Mouse (Mus musculus): ENCODE results near the gene Selenon.

Selenon gene

DNA sequence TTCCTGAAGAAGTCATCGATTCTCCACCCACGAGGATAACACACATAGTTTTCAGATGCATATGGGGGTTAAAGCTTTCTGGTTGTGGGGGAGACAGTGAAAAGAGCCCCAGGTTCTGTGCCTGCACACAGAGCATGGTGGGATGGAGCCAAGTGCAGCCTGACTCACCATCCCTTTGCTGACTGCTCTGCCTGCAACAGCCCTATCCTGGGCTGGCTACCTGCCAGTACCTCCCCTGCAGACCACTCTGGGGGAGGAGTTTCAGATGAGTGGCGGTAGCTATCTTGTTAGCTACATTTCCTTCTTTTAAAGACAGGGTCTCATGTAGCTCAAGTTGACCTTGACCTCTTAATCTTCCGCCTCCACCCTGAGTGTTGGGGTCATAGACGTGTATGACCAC is 26.4 kb upstream of the Selenon start:
- DNase-seq (ENCODE audit: low read depth, low spot score): no peak

DNA sequence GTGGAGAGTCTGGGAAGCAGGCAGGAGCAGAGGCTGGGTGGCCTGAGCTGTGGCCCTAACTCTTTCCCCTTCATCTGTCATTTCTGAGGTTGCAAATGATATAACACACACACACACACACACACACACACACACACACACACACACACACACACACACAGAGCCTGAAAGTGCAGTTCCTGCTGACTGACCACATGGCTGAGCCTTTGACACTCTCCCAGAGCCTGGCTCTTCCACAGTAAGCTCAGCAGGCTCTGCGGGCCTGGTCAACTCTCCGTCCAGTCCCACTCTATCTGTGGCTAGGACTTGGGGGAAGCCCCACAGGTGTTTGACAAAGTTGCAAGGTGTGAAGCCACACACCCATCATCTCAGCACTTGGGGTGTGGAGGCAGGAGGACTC is 25.3 kb upstream of the Selenon start:
- no peak for DNase-seq (ENCODE audit: low read depth, low spot score)

- no peak for DNase-seq (ENCODE audit: low read depth, low spot score)
These were observed 23.5 kb upstream of the Selenon start for GRCm38 (mm10) chr4:134575486-134575885.

DNA sequence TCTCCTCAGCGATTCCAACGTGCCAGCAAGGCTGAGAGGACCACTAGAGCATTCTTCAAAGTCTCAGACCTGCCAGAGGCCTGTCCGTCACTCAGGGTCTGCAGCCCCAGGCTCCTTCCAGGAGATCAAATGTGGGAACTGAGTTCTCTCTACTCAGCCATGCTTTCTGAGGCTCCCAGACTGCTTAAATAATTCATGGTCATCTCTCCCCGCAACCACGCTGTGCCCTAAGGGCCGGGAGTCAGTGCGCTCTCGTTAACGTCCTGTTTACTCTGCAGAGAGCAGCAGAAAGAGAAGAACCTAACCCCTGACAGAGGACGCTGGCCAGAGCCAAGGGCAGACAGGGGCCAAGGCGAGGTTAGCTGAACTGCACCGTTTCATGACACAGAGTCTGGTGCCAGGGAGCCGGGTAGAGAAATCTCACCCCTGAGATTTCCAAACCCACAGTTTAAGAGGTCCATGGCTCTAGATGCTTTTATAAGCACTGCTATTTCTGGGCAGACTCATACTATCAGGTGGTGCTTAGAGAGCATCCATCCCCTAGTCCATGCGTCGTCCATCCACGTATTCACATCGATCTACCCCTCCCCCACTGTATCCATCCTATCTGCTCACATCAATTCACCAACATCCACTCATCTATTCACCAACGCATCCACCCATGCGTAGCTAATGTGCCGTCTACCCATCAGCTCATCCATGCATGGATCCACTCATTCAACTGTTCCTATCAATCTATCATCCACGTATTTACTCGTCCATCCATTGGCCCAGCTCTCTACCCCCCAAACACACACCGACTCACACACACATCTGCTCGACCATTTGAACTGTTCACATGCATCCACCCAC is 20.7 kb upstream of the Selenon start:
- no peak for DNase-seq (ENCODE audit: low read depth, low spot score)

DNA sequence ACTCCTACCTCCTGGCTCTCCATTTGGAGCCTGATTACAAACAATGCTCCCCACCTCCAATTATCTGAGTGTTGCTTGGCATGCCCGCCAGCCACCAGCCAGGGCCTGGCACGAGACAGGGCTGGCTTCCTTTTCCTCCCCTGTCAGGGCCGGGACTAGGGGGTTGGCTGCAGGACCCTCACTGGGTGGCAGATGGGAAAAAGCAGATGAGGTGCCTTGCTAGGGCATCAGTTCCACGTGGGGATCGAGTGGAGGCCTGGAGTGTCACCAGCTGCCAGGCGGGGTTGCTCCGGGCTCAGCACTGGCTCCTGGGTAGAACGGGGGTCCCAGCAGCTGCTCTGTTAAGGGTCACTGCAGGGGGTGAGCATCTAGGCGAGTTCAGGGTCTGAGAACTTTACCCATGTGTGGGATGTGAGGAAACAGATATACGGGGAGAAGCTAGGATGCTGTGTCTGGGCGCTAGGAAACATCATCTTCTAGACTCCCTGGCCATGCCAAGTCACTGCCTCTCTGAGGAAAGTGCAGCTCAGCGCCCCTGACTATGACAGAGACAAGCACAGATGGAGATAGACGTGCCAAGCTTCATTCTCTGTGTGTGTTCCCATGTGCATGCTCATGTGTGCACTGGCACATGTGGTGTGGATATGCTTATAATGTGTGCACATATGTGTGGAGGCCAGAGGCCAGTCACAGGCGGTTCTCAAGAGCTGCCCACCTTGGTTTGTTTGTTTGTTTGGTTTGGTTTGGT is 18.9 kb upstream of the Selenon start:
- no peak for DNase-seq (ENCODE audit: low read depth, low spot score)

DNA sequence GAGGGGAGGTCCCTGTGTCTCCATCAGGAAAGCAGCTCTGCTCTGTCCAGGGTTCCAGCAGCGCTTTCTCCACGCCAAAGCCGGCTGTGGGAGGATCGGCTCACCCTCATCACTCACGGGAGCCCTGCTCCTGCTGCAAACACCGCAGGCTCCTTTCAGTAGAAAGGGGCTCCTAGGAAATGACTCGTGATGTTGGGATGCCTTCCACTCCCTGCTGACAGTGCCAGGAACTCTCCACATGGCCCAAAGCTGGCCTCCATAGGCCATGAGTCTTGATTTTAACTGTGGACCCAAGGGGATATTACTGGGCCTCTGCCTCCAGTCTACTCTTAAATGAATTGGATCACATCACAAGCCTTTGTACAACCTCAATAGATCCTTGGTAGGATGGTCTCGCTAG is 17.9 kb upstream of the Selenon start:
- DNase-seq (ENCODE audit: low read depth, low spot score): no peak

DNA sequence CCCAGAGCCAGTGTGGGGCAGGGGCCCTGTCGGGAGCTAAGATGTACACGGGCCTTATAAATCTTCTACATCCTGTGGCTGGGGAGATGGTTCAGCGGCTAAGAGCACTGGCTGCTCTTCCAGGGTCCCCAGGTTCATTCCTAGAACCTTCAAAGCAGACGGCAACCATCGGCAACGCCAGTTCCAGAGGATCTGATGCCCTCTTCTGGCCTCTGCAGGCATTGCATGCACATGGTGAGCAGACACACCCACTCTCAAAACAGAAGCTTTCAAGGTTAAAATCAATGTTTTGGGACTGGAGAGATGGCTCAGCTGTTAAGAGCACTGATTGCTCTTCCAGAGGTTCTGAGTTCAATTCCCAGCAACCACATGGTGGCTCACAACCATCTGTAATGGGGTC is 17.2 kb upstream of the Selenon start:
- DNase-seq (ENCODE audit: low read depth, low spot score): no peak

DNA sequence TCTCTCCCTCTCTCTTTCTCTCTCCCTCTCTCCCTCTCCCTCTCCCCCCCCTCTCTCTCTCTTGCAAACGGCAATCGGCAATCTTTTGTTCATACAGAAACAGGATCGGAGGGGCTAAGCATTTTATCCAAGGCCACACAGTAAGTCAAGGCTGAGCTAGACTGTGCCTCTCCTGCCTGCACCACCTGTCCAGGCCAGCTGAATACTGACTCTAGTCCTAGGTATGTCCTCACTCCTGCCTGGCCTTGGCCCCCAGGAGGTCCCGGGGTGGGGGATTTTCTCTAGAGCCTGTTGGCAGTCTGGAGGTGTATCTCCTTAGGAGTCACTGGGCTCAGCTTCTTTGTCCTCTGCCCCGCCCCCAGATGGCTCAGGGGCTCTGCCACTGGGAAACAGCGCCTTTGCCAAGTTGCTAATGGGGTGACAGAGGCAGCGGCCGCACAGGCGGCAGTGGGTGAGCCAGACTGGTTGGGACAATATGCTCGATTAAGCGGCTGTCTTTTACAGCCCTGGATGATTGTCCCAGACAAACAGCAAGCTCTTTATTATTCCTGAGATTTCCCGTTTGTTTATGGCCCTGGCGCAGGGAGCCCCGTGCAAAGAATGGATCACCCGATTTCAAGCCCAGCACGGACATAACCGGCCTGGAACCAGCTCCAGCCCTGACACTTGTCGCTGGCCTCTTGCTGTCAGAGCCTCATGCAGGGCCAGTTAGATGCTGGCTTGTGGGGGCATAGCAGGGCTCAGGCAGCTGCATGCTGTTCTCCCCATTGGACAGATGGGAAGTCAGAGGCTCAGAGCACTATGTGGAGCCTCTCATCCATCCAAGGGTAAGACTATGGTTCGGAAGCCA is 15.6 kb upstream of the Selenon start:
- no peak for DNase-seq (ENCODE audit: low read depth, low spot score)

GRCm38 (mm10) chr4:134564093-134564492 is 12.1 kb upstream of the Selenon start:
- no peak for DNase-seq (ENCODE audit: low read depth, low spot score)

GRCm38 (mm10) chr4:134563624-134564023 is 11.7 kb upstream of the Selenon start:
- no peak for DNase-seq (ENCODE audit: low read depth, low spot score)

DNA sequence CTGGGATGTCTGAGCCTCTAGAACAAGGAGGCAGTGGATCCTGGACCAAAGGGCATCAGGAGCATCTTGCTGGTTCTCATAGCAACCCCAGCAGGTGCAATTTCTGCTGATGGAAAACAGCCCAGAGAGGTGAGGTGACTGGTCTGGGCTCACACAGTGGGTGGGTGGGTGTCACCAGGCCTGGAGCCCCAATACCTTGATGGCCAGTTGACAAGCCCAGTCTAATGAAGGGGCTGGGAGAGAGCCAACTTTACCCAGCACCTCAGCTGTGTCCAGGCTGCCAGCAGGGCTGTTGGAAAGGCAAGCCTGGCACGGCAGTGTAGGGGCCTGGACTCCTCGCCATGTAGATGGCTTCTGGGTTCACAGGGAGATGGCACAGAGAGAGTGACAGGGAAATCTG is 10.0 kb upstream of the Selenon start:
- no peak for DNase-seq (ENCODE audit: low read depth, low spot score)

DNA sequence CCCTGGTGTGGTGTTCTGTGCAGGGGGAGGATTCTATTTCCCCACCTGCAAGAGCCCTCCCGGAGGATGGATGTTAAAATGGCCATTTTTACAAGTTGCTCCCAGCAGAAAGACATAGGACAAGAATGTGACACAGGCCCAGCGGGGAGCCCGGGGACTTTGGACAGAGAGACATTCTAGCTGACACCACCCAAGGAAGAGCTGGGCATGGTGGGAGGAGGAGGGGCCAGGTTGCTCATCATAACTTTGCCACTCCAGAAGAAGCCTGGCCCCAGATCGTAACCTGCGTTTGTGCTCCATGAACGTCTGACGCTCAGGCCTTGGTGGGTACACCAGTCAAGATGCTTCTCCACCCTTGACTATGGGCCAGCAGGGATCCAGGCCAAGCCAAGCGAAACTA is 8.7 kb upstream of the Selenon start:
- no peak for DNase-seq (ENCODE audit: low read depth, low spot score)

DNA sequence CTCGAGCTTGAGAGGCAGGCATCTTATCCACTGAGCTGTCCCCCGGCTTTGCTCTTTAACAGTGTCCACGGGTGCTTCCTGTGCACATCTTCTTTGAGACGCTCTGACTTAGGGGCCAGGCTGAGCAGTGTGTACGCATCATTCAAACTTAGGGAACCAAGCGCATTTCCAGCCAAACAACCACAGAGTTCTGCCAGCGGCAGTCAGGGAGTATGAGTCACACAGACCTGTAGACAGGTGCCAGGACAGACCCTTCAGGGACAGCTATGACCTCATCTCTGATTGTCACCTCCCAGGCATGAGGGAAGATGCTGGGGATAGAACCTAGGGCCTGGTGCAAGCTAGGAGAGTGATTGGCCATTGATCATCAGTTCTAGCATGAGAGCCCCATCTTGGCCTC is 7.2 kb upstream of the Selenon start:
- DNase-seq (ENCODE audit: low read depth, low spot score): no peak

DNA sequence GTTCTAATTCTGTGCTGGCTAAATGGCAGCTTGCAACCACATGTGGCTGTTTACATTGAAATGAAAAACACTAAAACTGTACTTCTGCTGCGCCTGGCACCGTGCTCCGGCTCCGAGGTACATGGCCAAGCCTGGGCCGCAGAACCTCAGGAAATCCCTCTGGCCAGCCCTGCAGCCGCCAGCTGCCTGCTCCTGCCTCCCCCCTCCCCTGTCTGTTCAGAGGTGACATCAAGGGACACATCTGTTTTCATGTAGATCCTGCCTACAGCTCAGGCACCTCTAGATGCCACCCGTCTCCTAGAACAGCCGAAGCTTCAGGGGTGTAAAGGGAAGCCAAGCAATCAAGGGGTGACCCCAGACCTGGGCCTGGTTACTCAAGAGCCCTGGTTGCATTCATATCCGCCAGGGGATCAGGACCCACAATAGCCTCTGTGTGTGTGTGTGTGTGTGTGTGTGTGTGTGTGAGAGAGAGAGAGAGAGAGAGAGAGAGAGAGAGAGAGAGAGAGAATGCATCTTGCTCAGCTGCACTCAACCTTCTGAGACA is 6.7 kb upstream of the Selenon start:
- DNase-seq (ENCODE audit: low read depth, low spot score): no peak

- no peak for DNase-seq (ENCODE audit: low read depth, low spot score)
These were observed 5.8 kb upstream of the Selenon start for GRCm38 (mm10) chr4:134557626-134558249.

GRCm38 (mm10) chr4:134555956-134556580 is 4.1 kb upstream of the Selenon start:
- peak; percentile 56 for DNase-seq (ENCODE audit: low read depth, low spot score)

DNA sequence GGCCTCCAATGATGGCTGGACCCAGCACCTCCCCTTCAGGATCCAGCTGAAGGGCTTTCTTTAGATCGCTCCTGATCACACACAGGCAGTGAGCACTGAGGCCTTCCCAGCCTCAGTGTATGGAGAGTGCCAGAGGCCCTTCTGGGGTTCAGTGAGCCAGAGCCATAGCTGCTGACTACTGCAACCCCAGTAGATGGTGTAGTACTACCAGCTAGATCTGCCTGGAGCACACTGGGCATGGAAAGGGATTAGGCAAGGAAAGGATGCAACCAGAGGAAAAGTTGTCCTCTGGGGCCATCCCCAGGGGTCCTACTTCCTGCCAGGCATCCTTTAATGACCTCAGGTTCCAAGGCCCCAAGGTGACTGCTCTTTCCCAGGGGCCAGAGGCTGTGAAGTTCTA is 1.7 kb upstream of the Selenon start:
- DNase-seq (ENCODE audit: low read depth, low spot score): no peak

GRCm38 (mm10) chr4:134549899-134550298 is 2.1 kb downstream of the Selenon start:
- no peak for DNase-seq (ENCODE audit: low read depth, low spot score)

GRCm38 (mm10) chr4:134548169-134548938 is 3.6 kb downstream of the Selenon start:
- DNase-seq (ENCODE audit: low read depth, low spot score): peak; percentile 43

All from CD4-positive, CD25-positive, alpha-beta regulatory T cell, adult 2 months (primary cell).